Mouse (Mus musculus): ENCODE measurements around the gene Gm48551.

The Gm48551 gene

DNA sequence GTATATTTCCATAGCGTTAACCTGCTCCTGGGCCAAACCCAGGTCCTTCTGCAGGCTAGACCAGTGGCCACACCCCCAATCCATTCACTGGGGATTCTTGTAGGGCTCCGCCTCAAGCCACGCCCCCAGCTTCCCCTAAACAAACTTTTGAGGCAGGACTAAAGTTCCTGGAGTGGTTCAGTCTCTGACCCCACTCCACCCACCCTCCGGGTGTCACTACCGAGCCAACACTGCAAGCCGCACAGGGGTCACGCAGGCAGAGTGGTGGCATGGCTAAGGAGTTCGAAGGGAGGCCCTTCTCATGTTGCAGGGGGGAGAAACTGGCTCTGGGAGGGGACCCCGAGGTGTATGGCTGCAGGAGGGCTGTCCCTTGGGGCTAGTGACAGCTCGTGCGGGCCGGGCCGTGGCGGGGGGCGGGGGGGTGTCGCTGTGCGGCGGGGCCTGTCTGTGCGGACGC is 45.4 kb downstream of the Gm48551 start:
- DNase-seq (ENCODE audit: low spot score in 2 of 2), result peak in 1 of 2 experiments; percentile 72

DNA sequence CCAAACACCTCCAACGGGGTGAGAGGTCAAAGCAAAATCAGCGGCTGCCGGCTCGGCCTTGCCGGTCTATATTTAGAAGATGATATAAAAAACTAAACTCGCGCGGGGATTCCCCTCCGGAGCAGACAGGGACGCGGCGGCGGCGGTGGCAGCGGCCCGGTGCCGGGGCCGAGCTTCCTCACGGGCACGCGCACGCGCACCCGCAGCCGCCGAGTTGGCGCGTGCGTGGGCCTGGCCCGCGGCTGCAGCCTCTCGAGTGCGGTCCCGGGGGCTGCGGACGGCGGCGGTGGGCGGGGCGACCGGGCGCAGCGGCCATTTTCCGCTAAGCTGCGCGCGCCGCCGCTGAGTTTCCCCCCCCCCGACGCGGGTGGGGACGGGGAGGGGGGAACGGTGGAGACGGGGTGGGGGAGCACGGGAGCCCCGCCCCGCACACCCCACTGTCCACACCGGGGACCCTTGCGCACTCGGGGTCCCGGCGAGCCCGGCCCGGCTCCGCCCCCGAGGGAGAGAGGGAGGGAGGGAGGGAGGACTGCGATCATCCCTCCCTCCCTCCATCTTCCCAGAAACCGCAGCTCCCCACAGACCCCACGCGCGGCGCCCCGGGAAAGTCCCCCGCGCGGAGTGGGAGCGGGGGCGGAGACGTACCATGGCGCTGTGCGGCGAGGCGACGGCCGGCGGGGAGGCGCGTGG is 46.0 kb downstream of the Gm48551 start:
- DNase-seq (ENCODE audit: low spot score in 2 of 2), result peak; percentile 71 to 80

DNA sequence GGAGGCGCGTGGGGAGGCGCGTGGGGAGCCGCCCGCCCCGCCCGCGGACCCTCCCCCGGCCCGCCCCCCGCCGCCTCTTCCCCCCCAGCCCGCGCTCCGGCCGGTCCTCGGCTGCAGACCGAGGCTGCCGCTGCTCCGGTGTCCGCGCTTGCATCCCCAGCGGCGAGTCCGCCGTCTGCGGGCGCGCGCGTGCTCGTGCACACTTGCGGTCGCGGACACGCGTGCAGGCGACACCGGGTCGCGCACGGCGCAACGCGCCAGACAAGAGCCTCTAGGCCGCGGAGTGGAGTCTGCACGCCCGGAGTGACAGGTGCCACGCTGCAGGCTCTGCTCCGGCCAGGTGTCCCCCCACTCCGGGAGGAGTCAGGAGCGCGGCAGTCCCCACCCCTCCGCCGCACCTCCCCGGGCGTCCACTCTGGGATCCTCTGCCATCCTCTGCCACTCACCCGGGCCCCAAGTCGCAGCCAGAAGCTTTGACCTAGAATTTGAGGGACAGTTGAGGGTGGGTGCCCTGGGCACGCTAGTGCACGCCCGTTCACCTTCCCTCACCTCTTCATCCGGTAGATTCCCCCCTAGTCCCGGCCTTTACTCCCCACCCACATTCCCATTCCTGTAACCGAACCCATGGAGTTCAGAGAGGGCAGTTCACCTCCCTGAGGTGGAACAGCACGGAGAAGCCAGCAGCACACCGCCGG is 46.7 kb downstream of the Gm48551 start:
- DNase-seq (ENCODE audit: low spot score in 2 of 2), result peak in 1 of 2 experiments; percentile 77

DNA sequence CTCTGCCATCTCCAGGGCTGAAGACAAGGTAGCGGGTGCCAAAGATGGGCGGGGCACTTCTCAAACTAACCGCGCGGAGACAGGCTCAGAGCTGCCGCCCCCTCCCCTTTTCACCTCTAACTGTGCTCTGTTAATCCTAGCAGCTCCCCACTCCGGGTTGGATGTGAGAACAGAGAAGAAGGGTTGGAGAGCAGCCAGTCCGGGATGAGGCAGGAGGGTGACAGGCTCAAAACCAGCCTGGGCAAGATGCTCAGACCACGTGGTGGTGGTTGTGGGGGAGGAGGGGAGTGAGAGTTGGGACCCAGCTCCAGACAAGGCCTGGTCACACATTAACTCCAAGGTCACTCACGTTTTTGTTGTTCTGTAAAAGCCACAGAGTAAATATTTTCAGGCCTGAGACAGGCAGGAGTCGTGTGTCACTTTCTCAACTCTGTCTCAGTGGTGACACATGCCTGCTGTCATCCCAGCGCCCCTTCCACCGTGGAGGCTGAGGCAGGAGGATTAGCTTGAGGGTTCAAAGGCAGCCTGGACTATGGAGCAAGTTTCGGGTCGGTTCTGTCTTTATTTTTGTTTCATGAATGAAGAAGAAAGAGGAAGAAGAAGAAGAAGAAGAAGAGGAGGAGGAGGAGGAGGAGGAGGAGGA is 47.4 kb downstream of the Gm48551 start:
- peak in 1 of 2 experiments; percentile 47 for DNase-seq (ENCODE audit: low spot score in 2 of 2)

DNA sequence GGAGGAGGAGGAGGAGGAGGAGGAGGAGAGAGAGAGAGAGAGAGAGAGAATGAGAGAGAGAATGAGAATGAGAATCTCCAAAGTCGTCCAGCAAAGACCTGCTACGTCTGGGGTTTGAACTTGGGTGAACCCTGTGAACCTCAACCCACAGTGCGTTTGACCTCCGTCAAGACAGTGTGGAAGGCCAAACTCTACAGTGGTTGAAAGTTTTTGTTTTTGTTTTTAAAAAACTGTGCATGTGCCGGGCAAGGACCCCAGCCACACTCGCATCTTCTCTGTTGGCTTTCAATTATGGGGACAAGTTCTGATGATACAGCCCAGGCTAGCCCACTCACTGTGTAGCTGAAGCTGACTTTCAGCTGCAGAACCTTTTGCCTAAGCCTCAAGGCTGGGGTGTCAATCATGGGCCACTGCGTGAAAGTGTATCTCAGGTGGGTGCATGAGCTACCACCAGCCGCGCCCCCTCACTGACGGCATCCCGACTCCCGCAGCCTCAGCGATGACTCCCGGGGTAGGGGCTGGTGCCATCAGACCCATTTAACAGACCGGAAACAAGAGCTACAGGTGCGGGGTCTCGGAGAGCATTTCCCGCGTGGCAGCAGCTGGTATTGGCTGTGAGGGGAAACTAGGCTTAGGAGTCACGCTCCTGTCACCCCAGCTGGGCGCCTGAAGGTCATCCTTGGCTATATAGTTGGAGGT is 48.1 kb downstream of the Gm48551 start:
- no peak for DNase-seq (ENCODE audit: low spot score in 2 of 2)

DNA sequence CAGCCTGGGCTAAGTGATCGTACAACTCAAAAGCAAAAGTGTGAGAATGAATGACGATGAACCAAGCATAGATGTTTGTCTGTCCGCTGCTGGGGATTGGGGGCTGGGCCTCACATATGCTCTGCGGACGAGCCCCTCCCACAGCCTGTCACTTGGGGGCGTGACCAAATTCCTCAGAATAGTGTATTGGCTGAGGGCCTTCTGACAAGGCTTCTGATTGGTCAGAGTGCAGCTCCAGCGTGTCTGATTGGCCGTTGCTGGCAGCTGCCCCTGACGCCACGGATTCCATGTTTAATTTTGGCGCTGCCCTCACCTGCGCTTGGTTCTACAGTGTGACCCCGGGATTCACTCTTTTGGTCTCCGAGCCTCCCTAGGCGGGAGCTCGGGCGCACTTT is 48.6 kb downstream of the Gm48551 start:
- peak; percentile 94 to 95 for DNase-seq (ENCODE audit: low spot score in 2 of 2)

DNA sequence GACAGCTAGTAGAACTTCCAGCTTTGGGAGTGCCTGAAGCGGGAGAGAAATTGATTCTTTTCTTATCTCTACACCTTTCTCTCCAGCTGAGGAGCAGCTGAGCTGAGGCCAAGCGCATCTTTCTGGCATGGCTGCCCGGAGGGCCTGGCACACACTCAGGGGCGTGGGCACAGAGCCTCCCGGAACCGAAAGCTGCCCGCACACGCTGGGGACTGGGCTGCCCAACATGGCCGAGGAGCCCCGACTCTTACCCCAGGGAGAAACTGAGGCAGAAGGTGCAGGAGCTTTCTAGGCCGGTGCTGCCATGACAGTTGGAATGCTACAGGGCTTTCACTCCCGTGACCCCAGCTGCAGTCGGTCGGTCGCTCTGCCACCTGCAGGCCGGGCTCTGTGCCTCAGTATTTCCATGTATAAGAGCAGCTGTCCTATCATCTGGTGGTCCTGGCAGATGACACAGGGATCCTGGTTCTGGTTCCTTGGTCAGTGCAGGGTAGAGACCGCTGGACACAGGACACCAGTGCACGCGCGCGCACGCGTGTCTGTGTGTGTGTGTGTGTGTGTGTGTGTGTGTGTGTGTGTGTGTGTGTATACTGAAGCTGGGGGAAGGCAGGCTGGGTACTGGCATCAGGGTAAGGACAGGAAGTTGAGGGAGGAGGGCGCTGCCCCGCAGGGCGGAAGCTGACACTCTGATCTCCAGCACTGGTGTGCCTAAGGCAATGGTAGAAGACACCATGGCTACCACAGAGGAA is 49.4 kb downstream of the Gm48551 start:
- no peak for DNase-seq (ENCODE audit: low spot score in 2 of 2)

DNA sequence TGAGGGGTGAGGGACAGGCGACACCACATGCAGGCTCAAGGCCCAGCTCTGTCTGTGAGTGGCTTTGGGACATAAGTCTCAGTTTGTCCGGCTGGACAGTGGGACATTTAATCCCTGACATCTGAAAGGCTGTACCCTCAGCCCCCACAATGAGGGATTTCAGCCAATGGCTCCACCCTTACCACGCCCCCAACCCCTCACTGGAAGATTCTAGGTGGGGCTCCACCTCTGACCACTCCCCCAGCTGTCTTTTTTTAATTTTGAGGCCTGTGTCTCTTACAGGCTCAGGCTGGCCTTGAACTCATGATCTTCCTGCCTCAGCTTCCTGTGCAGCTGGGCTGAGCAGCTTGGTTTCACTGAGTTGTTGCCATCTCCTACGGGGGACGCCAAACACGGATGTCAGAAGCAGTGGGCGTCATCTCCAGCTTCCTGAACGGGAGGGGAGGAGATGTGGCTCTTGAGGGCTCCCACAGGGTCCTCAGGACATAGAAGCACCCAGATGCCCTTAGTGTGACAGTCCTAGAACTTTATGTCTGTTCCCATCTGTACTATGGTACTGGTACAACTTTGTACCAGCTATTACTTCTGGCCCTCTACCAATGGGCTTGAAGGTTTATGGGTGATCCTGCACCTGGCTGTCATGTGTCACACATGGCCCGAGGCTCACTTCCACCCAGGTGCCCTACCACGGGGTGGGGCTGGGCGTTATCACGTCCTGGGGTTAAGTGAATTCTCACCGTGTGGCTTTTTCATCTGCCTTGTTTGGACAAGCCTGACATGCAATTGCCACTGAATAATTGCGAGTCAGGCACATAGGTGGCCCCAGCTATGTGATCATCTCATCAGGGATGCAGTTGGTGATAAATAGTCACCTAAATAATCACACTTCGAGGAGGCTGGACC is 50.3 kb downstream of the Gm48551 start:
- DNase-seq (ENCODE audit: low spot score in 2 of 2), result no peak

DNA sequence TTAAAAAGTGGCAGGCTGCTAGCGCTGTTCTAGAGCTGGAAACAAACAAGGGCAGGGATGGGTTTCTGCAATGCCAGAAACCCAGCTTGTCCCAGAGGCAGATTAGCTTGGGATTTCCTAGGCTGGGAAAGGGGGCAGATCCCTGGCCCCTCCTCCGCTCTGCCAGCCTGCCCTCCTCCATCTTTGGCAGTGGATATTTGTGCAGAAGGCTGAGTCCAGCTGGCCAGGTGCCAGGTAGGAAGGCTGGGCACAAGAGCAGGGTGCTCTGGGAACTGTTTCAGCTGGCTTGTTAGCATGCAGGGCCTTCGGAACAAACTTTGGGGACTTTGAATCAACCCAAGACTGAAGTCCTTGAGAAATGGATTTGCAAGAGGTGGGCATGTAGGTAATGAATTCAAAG is 51.2 kb downstream of the Gm48551 start:
- peak; percentile 59 to 77 for DNase-seq (ENCODE audit: low spot score in 2 of 2)

DNA sequence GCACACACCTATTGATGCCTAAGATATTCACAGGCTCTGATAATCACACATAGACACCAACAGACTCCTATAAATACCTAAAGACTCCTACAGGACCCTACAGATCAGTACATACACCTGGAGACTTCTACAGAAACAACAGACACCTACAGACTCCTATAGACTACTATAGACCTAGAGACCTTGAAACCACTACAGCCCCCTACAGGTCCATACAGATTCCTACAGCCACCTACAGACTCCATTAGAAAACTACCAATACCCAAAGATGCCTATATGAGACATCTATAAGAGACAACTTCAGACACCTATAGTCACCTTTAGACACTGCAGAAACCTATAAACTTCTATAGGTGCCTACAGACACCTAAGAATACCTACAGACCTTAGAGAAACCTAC is 56.8 kb downstream of the Gm48551 start:
- no peak for DNase-seq (ENCODE audit: low spot score in 2 of 2)
